Mouse (Mus musculus): ENCODE measurements around the gene Pnpla7. TPM values are rescaled to one million over a fixed set of nuclear protein-coding genes. Genes with fewer than 3 reads are reported as not detected.
"Not testable (repeated sequence)": the region's sequence is repeated elsewhere in the genome, so short reads cannot be mapped to it uniquely, and the experiment has no call there.

The Pnpla7 gene
- 11.0 and 23.4 TPM in 2 replicates for polyA plus RNA-seq (2012; rRNA removed)

DNA sequence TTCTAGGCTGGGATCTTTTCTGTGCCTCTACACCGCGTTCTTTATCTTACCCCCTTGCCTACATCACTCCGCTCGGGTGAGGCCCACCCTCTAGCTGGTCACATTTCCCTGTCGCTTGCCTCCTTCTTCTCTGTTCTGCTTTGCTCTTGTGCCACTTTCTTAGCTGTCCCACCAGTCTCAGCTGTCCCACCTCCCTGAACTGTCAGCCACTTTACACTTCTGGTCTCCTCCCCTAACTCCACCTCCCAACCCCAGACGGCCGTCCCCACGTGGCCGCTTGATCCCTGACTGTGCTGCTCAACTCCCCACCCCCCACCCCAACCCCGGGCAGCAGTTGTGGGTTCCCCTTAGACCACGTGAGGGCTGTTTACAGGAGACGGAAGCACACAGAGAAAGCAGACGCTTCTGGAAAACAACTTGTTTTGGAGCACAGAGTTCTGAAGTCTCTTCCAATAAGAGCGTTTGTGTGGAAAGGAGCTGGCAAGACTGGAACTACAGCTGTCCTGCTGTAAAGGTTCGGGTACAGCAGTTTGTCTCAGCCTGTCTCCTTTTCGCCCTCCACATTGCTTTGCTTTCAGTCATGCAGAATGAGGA lies at the start of gene Pnpla7:
TSS of gene Pnpla7 (plus strand) at position 330 of the 594 bp plus-strand sequence.
- DNase-seq (ENCODE audit: low read depth, low spot score), result peak; percentile 58
- 2% methylated on average over 16 of the region's 16 CpGs for WGBS

- WGBS, result 86% methylated on average over 9 of the region's 9 CpGs
- DNase-seq (ENCODE audit: low read depth, low spot score), result no peak
These were observed 49.4 kb upstream of the Pnpla7 start for GRCm38 (mm10) chr2:24926345-24926964.

DNA sequence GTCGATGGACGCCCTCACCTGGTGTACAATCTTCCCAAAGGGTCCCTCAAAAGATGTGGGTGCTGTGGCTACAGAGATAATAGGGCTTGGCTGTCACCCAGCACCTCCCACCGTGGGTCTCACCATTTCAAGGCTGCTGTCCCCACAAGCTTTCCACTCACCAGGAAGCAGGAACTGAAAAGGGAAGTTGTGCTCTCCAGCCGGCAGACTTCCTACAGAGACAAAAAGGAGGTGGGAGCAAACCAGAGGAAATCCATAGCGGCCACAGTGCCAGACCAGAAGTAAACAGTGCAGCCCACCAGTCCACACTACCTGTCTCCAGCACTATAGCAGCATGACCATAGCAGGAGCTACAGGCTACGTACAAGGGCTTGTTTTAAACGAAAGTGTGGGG lies 48.9 kb upstream of the Pnpla7 start:
- WGBS, result 56% methylated on average over 7 of the region's 7 CpGs

DNA sequence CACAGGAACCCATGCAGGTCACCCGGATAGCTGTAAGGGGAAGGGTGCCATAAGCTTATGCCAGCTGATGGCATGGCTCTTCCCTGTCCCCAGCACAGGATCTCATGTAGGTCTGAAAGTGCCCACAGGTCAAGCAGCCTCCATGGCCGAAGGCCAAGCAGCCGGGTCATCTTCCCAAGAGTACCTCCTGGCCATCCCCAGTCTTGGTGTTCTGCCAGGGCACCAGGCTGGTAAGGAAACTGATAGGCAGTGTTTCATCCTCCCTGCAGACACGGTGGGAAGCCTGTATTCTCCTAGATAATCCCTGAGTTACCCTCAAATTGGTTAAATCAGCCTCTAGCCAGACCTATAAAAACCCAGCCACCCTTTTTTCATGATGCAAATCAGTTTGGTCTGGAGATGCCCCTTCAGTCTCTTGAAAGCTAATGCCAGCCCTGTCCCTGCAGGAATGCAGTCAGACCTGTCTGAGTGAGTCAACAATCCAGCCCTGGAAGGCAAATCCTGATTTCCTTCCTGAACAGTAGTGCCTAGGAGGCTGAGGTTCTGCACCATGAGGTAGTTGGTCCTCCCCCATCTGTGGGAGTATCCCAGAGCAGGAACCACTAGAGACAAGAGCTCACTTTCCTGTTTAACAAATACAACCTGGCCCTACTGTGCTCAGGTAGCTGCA lies 47.9 kb upstream of the Pnpla7 start:
- WGBS, result 31% methylated on average over 4 of the region's 4 CpGs

More for the DNA sequence above, 48.9 kb upstream of the Pnpla7 start:
- no peak for DNase-seq (ENCODE audit: low read depth, low spot score)

DNA sequence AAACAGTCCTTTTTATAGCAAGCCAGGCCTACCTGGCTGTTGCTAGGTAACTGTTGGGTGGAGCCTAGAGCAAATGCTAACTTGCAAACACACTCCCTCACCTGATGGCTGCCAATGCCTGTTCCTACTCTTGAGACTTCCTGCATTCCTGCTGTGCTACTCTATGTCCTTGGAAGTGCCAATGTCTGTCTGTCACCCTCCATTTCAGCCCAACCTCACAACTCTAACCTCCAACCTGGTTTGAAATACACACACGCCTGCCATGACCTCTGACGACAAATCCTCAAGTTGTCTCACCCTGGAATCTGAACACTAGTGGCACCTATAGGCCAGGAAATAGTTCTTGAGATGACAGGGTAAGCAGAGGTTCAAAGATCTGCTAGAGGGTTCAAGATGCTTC lies 46.7 kb upstream of the Pnpla7 start:
- 34% methylated on average over 2 of the region's 2 CpGs for WGBS
- peak; percentile 64 for DNase-seq (ENCODE audit: low read depth, low spot score)

More for the DNA sequence above, 47.9 kb upstream of the Pnpla7 start:
- peak; percentile 87 for DNase-seq (ENCODE audit: low read depth, low spot score)

GRCm38 (mm10) chr2:24929593-24929992 lies 46.2 kb upstream of the Pnpla7 start:
- DNase-seq (ENCODE audit: low read depth, low spot score), result no peak
- WGBS, result 92% methylated on average over 5 of the region's 5 CpGs

- 2% methylated on average over 19 of the region's 19 CpGs for WGBS
- DNase-seq (ENCODE audit: low read depth, low spot score), result no peak
These were observed 41.3 kb upstream of the Pnpla7 start for GRCm38 (mm10) chr2:24934441-24934963.

- whole genome bisulfite sequencing, result 1% methylated on average over 49 of the region's 49 CpGs
- peak; percentile 95 for DNase-seq (ENCODE audit: low read depth, low spot score)
These were observed 40.6 kb upstream of the Pnpla7 start, which contains the start of gene Arrdc1 for GRCm38 (mm10) chr2:24935057-24935796. Gene Arrdc1 (minus strand): TSS chr2:24935252.

DNA sequence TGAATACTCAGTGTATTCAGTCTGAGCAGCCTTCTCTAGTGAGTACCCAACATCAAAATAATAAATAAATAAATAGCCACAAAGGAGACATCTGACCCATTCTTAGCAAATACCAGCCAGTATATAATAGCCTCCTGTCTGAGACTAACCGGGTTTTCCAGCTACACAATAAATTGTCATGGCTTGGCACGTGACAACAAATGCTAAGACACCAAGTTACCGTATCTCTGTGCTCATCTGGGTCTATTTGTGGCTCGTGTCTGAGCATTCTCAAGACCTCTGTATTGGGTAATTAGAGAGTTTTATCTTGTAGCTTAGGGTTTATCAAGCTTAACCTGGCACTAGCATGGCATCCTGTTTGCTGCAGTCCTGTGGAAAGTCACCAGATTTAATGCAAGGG lies 33.7 kb upstream of the Pnpla7 start:
- no peak for DNase-seq (ENCODE audit: low read depth, low spot score)
- 70% methylated on average over 4 of the region's 4 CpGs for WGBS

DNA sequence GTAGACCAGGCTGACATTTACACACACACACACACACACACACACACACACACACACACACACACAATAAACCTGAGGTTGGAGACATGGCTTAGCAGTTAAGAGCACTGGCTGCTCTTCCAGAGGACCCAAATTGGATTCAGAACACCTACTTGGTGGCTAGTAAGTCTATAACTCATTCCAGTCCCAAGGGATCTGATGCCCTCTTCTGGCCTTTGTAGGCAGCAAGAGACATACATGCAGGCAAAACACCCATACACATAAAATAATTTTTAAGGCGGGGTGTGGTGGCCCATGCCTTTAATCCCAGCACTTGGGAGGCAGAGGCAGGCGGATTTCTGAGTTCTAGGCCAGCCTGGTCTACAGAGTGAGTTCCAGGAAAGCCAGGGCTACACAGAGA lies 31.5 kb upstream of the Pnpla7 start:
- WGBS, result 38% methylated on average over 2 of the region's 2 CpGs
- DNase-seq (ENCODE audit: low read depth, low spot score), result not testable (repeated sequence)

GRCm38 (mm10) chr2:24949421-24950188 lies 26.2 kb upstream of the Pnpla7 start, which contains the start of gene Zmynd19:
Gene Zmynd19 (plus strand): TSS chr2:24949792.
- peak; percentile 81 for DNase-seq (ENCODE audit: low read depth, low spot score)

GRCm38 (mm10) chr2:24950189-24950535 lies 25.7 kb upstream of the Pnpla7 start:
- no peak for DNase-seq (ENCODE audit: low read depth, low spot score)
- WGBS, result 2% methylated on average over 31 of the region's 31 CpGs

More at GRCm38 (mm10) chr2:24949421-24950188, 26.2 kb upstream of the Pnpla7 start, which contains the start of gene Zmynd19:
- WGBS, result 1% methylated on average over 108 of the region's 108 CpGs

- WGBS, result 87% methylated on average over 4 of the region's 4 CpGs
- no peak for DNase-seq (ENCODE audit: low read depth, low spot score)
These were observed 23.2 kb upstream of the Pnpla7 start for GRCm38 (mm10) chr2:24952537-24953055.

- no peak for DNase-seq (ENCODE audit: low read depth, low spot score)
These were observed 14.9 kb upstream of the Pnpla7 start for GRCm38 (mm10) chr2:24960910-24961309.

GRCm38 (mm10) chr2:24962304-24963000 lies 13.4 kb upstream of the Pnpla7 start, which contains the start of gene Dph7:
Gene Dph7 (plus strand): TSS chr2:24962400.
- peak; percentile 67 for DNase-seq (ENCODE audit: low read depth, low spot score)
- under 1% methylated on average over 28 of the region's 28 CpGs for WGBS

More at GRCm38 (mm10) chr2:24960910-24961309, 14.9 kb upstream of the Pnpla7 start:
- 21% methylated on average over 3 of the region's 3 CpGs for WGBS

GRCm38 (mm10) chr2:24970386-24970785 lies 5.4 kb upstream of the Pnpla7 start:
- DNase-seq (ENCODE audit: low read depth, low spot score), result no peak
- 77% methylated on average over 4 of the region's 4 CpGs for WGBS

DNA sequence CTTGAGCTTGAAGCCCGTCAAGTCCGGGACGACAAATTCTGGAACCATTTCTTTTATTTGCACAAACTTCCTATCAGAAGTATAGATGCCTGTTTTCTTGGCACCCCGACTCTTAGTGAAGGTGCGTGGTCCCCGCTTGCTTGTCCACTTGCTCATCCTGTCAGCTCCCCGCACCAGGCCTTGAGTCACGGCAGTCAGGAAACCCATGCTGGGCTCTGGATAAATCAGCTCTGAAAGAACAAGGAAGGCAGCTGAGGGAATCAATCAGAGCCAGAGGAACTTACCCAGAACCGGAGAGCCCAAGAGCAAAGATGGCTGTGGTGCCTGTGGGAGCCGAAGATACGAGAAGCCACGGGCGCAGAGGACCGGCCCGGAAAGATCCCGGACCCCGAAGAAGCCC lies 1.4 kb upstream of the Pnpla7 start:
- under 1% methylated on average over 17 of the region's 17 CpGs for WGBS
- DNase-seq (ENCODE audit: low read depth, low spot score), result not testable (repeated sequence)
